Mouse (Mus musculus) CH12.LX (cell line): ENCODE results near the gene 1700042G07Rik. TPM values are rescaled to one million over a fixed set of nuclear protein-coding genes. Genes with fewer than 3 reads are reported as not detected.

Source experiments
- DNase-seq: peaks from one replicate; pipeline ENCODE4 v3.0.0-alpha.2; 2013; ENCODE audit errors: extremely low read depth
- H3K27ac ChIP-seq: 2 replicates; pipeline ENCODE4 v1.5.1; 2012; ENCODE audit warnings: low read depth, mild to moderate bottlenecking, control low read depth, moderate library complexity; ENCODE audit not compliant: insufficient read depth
- H3K27me3 ChIP-seq: replicated peaks from 2 replicates; pipeline ENCODE3; 2012; ENCODE audit warnings: inconsistent platforms
- H3K36me3 ChIP-seq, 2 experiments: replicated peaks in 1 of 2; 2 replicates each; pipeline versions ENCODE3 to v1.6.1; 2012; ENCODE audit warnings: inconsistent platforms in 1 of 2, low read length in 1 of 2, mild to moderate bottlenecking in 1 of 2, mixed read lengths in 1 of 2, moderate library complexity in 1 of 2; ENCODE audit not compliant: control insufficient read depth in 1 of 2, insufficient read depth in 1 of 2
- H3K4me1 ChIP-seq, 2 experiments: 2 replicates each; pipeline ENCODE4 v1.6.1; 2012; ENCODE audit warnings: inconsistent platforms in 1 of 2, moderate library complexity in 1 of 2; ENCODE audit not compliant: insufficient read depth in 2 of 2, control insufficient read depth in 1 of 2
- H3K4me2 ChIP-seq: 2 replicates; pipeline ENCODE4 v1.6.1; 2012; ENCODE audit warnings: low read depth, mild to moderate bottlenecking, control low read depth; ENCODE audit not compliant: poor library complexity, insufficient read depth, severe bottlenecking
- H3K4me3 ChIP-seq, 3 experiments: fragments of 150-350 bp in 1 of 3; sonication (generic) in 1 of 3; replicated peaks in 1 of 3; 2 replicates each; pipeline versions ENCODE3 to v1.5.1; 2011 to 2012; ENCODE audit warnings: low read depth in 2 of 3, low read length in 2 of 3, mild to moderate bottlenecking in 2 of 3, moderate library complexity in 2 of 3, control low read depth in 1 of 3, improper control_type of control experiment in 1 of 3, inconsistent platforms in 1 of 3, mixed read lengths in 1 of 3; ENCODE audit not compliant: poor library complexity in 1 of 3
- H3K79me2 ChIP-seq: replicated peaks from 2 replicates; pipeline ENCODE4 v1.6.1; 2012; ENCODE audit warnings: mild to moderate bottlenecking, moderate library complexity; ENCODE audit not compliant: control insufficient read depth, poor library complexity, insufficient read depth, severe bottlenecking; ENCODE audit errors: extremely low read depth
- H3K9ac ChIP-seq: 2 replicates; pipeline ENCODE4 v1.6.1; 2012; ENCODE audit warnings: low read depth, mild to moderate bottlenecking, control low read depth, moderate library complexity; ENCODE audit not compliant: insufficient read depth
- H3K9me3 ChIP-seq: replicated peaks from 2 replicates; pipeline ENCODE3; 2012; ENCODE audit warnings: low read length, inconsistent platforms, mixed read lengths
- CHD2 ChIP-seq: IDR thresholded peaks from 2 replicates; pipeline ENCODE4 v1.6.1; 2011; ENCODE audit warnings: low read length, improper control_type of control experiment
- CTCF ChIP-seq, 2 experiments: IDR thresholded peaks in 1 of 2; conservative IDR thresholded peaks in 1 of 2; 2 replicates each; pipeline ENCODE4 v1.5.1; 2011 to 2012; ENCODE audit warnings: low read depth in 2 of 2, low read length in 2 of 2, improper control_type of control experiment in 1 of 2, inconsistent platforms in 1 of 2, mild to moderate bottlenecking in 1 of 2, moderate library complexity in 1 of 2
- ELF1 ChIP-seq: IDR thresholded peaks from 2 replicates; pipeline ENCODE4 v1.6.1; 2014; ENCODE audit warnings: low read depth, mild to moderate bottlenecking, inconsistent platforms, low read length, improper control_type of control experiment
- ETS1 ChIP-seq: conservative IDR thresholded peaks from 2 replicates; pipeline ENCODE4 v1.6.1; 2012; ENCODE audit warnings: low read depth, mild to moderate bottlenecking, inconsistent platforms, low read length, improper control_type of control experiment, moderate library complexity
- JUND ChIP-seq: conservative IDR thresholded peaks from 2 replicates; pipeline ENCODE4 v1.6.1; 2011; ENCODE audit warnings: low read depth, low read length, improper control_type of control experiment
- KAT2A ChIP-seq: IDR thresholded peaks from 2 replicates; pipeline ENCODE4 v1.6.1; 2012; ENCODE audit warnings: low read length, improper control_type of control experiment, inconsistent platforms; ENCODE audit not compliant: insufficient replicate concordance
- MAZ ChIP-seq: IDR thresholded peaks from 2 replicates; pipeline ENCODE4 v1.6.1; 2012; ENCODE audit warnings: low read depth, mild to moderate bottlenecking, inconsistent platforms, low read length, improper control_type of control experiment, moderate library complexity
- MEF2A ChIP-seq: IDR thresholded peaks from 2 replicates; pipeline ENCODE4 v1.6.1; 2014; ENCODE audit warnings: low read depth, mild to moderate bottlenecking, inconsistent platforms, low read length, improper control_type of control experiment, borderline replicate concordance
- MXI1 ChIP-seq: IDR thresholded peaks from 2 replicates; pipeline ENCODE4 v1.6.1; 2011; ENCODE audit warnings: mild to moderate bottlenecking, low read depth, low read length, improper control_type of control experiment
- NELFE ChIP-seq: IDR thresholded peaks from 2 replicates; pipeline ENCODE4 v1.6.1; 2011; ENCODE audit warnings: low read depth, low read length, improper control_type of control experiment
- NRF1 ChIP-seq: IDR thresholded peaks from 2 replicates; pipeline ENCODE4 v1.6.1; 2014; ENCODE audit warnings: low read depth, mild to moderate bottlenecking, inconsistent platforms, low read length, improper control_type of control experiment, moderate library complexity
- POLR2AphosphoS2 ChIP-seq: IDR thresholded peaks from 2 replicates; pipeline ENCODE4 v1.6.1; 2011; ENCODE audit warnings: low read depth, low read length, improper control_type of control experiment
- RAD21 ChIP-seq: IDR thresholded peaks from 2 replicates; pipeline ENCODE4 v1.6.1; 2011; ENCODE audit warnings: low read depth, mild to moderate bottlenecking, low read length, improper control_type of control experiment, moderate library complexity
- RCOR1 ChIP-seq: conservative IDR thresholded peaks from 2 replicates; pipeline ENCODE4 v1.6.1; 2012; ENCODE audit warnings: low read depth, mild to moderate bottlenecking, inconsistent platforms, low read length, improper control_type of control experiment
- SMC3 ChIP-seq: IDR thresholded peaks from 2 replicates; pipeline ENCODE4 v1.6.1; 2011; ENCODE audit warnings: low read depth, low read length, improper control_type of control experiment
- UBTF ChIP-seq: IDR thresholded peaks from 2 replicates; pipeline ENCODE4 v1.6.1; 2012; ENCODE audit warnings: low read depth, mild to moderate bottlenecking, inconsistent platforms, low read length, improper control_type of control experiment, moderate library complexity
- USF1 ChIP-seq: IDR thresholded peaks from 2 replicates; pipeline ENCODE4 v1.6.1; 2014; ENCODE audit warnings: low read depth, mild to moderate bottlenecking, inconsistent platforms, low read length, improper control_type of control experiment
- USF2 ChIP-seq: conservative IDR thresholded peaks from 2 replicates; pipeline ENCODE4 v1.6.1; 2011; ENCODE audit warnings: low read depth, low read length, improper control_type of control experiment
- ZC3H11A ChIP-seq: IDR thresholded peaks from 2 replicates; pipeline ENCODE4 v1.6.1; 2012; ENCODE audit warnings: low read depth, mild to moderate bottlenecking, inconsistent platforms, low read length, improper control_type of control experiment
- ZMIZ1 ChIP-seq: IDR thresholded peaks from 2 replicates; pipeline ENCODE4 v1.6.1; 2012; ENCODE audit warnings: low read depth, mild to moderate bottlenecking, inconsistent platforms, low read length, improper control_type of control experiment
- dilution Hi-C: fragments of 300-500 bp; cut with MboI; formaldehyde crosslinking; loops from 2 replicates; pipeline ENCODE4 v1.14.3; 2020; ENCODE audit warnings: low sequenced_read_pairs; ENCODE audit not compliant: extremely low pct_unique_long_range_greater_than_20kb, extremely low pct_ligation_motif_present
- in situ Hi-C: fragments of 300-500 bp; cut with MboI; formaldehyde crosslinking; loops from 3 replicates; pipeline ENCODE4 v1.14.3; 2019; ENCODE audit warnings: low sequenced_read_pairs, low pct_ligation_motif_present, low pct_unique_long_range_greater_than_20kb, mixed read lengths
- polyA plus RNA-seq: library from polyadenylated mRNA; unstranded; fragments of >175 nt; gene quantifications from 2 replicates; pipeline ENCODE4 v1.2.1, GENCODE M21; 2012; ENCODE audit warnings: low read depth; ENCODE audit not compliant: insufficient read length
- total RNA-seq, 2 experiments: library from RNA; depleted of rRNA; stranded (reverse); fragments of 300-350 nt in 1 of 2; fragments of >200 nt in 1 of 2; gene quantifications; 2 replicates each; pipeline ENCODE4 v1.2.3; 2012 to 2014

1700042G07Rik gene
- total and polyA plus RNA-seq, 3 experiments, result not detected

GRCm38 (mm10) chr4:116159912-116160311 lies 13.3 kb upstream of the 1700042G07Rik start:
- H3K4me2 ChIP-seq, result no peak overlapping the region
- TF ChIP-seq USF1 (no peak), USF2 (no peak), CTCF (conservative IDR thresholded peaks at IDR 0.05 in 1 of 2, IDR thresholded peaks at IDR 0.05 in 1 of 2; ENCODE audit: low read depth in 2 of 2, low read length in 2 of 2) (peak; percentile 55 to 68), ZC3H11A (no peak), SMC3 (peak; percentile 45), RAD21 (peak; percentile 60)
- DNase-seq, result no peak
- no peak overlapping the region for H3K4me3 ChIP-seq
- no peaks in the 10 kb centered on the region for H3K79me2 ChIP-seq
- H3K27me3 ChIP-seq, result no peaks in the 10 kb centered on the region
- in situ Hi-C loops (loop anchor here (25.0 kb wide), 2 partner anchors 177 to 652 kb away; partner anchors contain the start of genes Hpdl, Mutyh and Toe1), dilution Hi-C loops (no loop called here)
- no peak overlapping the region for H3K9ac ChIP-seq
- H3K9me3 ChIP-seq, result no peaks in the 10 kb centered on the region
- no peak overlapping the region for H3K27ac ChIP-seq
- H3K36me3 ChIP-seq, result peaks cover 39 to 89% of the 10 kb centered on the region in 2 experiments
- peaks cover 0 to 12% of the 10 kb centered on the region in 2 experiments; a peak in 2 of 4 replicates for H3K4me1 ChIP-seq

- H3K9me3 ChIP-seq, result no peaks in the 10 kb centered on the region
- H3K4me1 ChIP-seq, result peaks cover 0 to 17% of the 10 kb centered on the region in 2 experiments; a peak in 2 of 4 replicates
- no peak overlapping the region for H3K4me3 ChIP-seq
- peaks cover 31 to 80% of the 10 kb centered on the region in 2 experiments for H3K36me3 ChIP-seq
- H3K79me2 ChIP-seq, result no peaks in the 10 kb centered on the region
- H3K4me2 ChIP-seq, result no peak overlapping the region
- dilution Hi-C loops (no loop called here), in situ Hi-C loops (loop anchor here (25.0 kb wide), 2 partner anchors 177 to 652 kb away; partner anchors contain the start of genes Hpdl, Mutyh and Toe1)
- no peaks in the 10 kb centered on the region for H3K27me3 ChIP-seq
- TF ChIP-seq JUND (no peak), ZC3H11A (no peak), ETS1 (no peak), CHD2 (no peak), CTCF (conservative IDR thresholded peaks at IDR 0.05 in 1 of 2, IDR thresholded peaks at IDR 0.05 in 1 of 2; ENCODE audit: low read depth in 2 of 2, low read length in 2 of 2) (no peak), KAT2A (no peak), ZMIZ1 (no peak), UBTF (no peak), MXI1 (no peak)
- no peak for DNase-seq
- no peak overlapping the region for H3K27ac ChIP-seq
- H3K9ac ChIP-seq, result no peak overlapping the region
Observed at GRCm38 (mm10) chr4:116160769-116161168, 12.4 kb upstream of the 1700042G07Rik start.

- dilution Hi-C loops (no loop called here), in situ Hi-C loops (loop anchor here (25.0 kb wide), 2 partner anchors 175 to 650 kb away; partner anchors contain the start of genes Hpdl, Mutyh and Toe1)
- no peak overlapping the region for H3K9ac ChIP-seq
- no peaks in the 10 kb centered on the region for H3K9me3 ChIP-seq
- no peak overlapping the region for H3K4me2 ChIP-seq
- H3K4me1 ChIP-seq, result peaks cover 0 to 30% of the 10 kb centered on the region in 2 experiments; a peak in 2 of 4 replicates
- no peak overlapping the region for H3K4me3 ChIP-seq
- no peak overlapping the region for H3K27ac ChIP-seq
- no peaks in the 10 kb centered on the region for H3K27me3 ChIP-seq
- TF ChIP-seq NRF1 (no peak), POLR2AphosphoS2 (no peak), ZMIZ1 (no peak), RCOR1 (no peak), MEF2A (no peak), ZC3H11A (no peak), MAZ (no peak), ELF1 (no peak), JUND (no peak), CHD2 (no peak), CTCF (conservative IDR thresholded peaks at IDR 0.05 in 1 of 2, IDR thresholded peaks at IDR 0.05 in 1 of 2; ENCODE audit: low read depth in 2 of 2, low read length in 2 of 2) (no peak), NELFE (no peak)
- H3K79me2 ChIP-seq, result no peaks in the 10 kb centered on the region
- H3K36me3 ChIP-seq, result peaks cover 25 to 67% of the 10 kb centered on the region in 2 experiments
- DNase-seq, result no peak
Observed at GRCm38 (mm10) chr4:116162142-116162541, 11.0 kb upstream of the 1700042G07Rik start.
